Comparison of ENCODE assay signal across 8 mouse cellular contexts in the genomic region with DNA sequence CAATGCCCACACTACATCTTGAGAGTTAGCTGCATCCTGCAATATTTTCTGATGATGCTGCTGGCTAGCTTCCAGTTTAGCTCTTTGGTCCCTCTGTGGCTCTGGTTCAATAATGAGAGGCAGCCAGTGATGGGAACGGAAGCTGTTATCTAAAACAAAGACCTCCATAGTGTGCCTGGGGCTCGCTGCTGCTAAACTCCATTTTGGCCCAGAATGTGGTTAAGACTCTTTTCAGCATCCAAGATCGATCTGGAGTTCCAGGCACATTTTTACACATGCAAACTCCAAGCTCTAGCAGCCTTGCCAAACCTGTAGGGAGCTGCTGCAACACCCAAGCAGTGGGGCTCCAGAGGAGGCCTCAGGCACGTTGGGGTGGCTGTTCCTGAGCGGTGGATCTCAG.
DNase-seq lines count a peak whose midpoint lies in the region; ATAC-seq and TF ChIP-seq lines count a peak whose summit lies in the region.
"Had no signal": no experiment of that assay in that cellular context is flagged by ENCODE, and none has a peak within 500 bp of the region (broad histone marks: within the 10 kb centered on the region; RNA-seq: fewer than 3 reads in every experiment).

No protein-coding gene starts in this region.

- no peak overlapping the region for H3K4me2 ChIP-seq in intestine, embryonic 15.5 days (replicated peaks)
- H3K4me2 ChIP-seq in intestine, postnatal 0 days (replicated peaks; ENCODE audit: low read depth), result no peak overlapping the region
- no peak overlapping the region for H3K4me2 ChIP-seq in midbrain, embryonic 14.5 days (ENCODE audit: low read length)
- H3K4me2 ChIP-seq in midbrain, embryonic 13.5 days (replicated peaks), result no peak overlapping the region
- H3K4me2 ChIP-seq in heart, embryonic 16.5 days (ENCODE audit: low read depth, low read length), result no peak overlapping the region
- H3K4me2 ChIP-seq: liver, embryonic 12.5 days had no signal

- no peak for ATAC-seq in intestine, embryonic 15.5 days
- no peak for ATAC-seq in intestine, postnatal 0 days
- no peak for ATAC-seq in midbrain, embryonic 14.5 days (ENCODE audit: low FRiP score, low TSS enrichment)
- ATAC-seq in midbrain, embryonic 13.5 days, result no peak
- no peak for ATAC-seq in heart, embryonic 16.5 days (replicated peaks; ENCODE audit: extremely low read depth, insufficient read depth, low FRiP score)
- ATAC-seq: liver, embryonic 12.5 days had no signal

- 0 out of 2 replicates have a peak overlapping the region, but pooled peaks have one; percentile 24 for H3K27ac ChIP-seq in intestine, embryonic 15.5 days
- H3K27ac ChIP-seq in intestine, postnatal 0 days (ENCODE audit: low read depth, low read length), result no peak overlapping the region
- H3K27ac ChIP-seq in midbrain, embryonic 14.5 days (replicated peaks; ENCODE audit: low read depth, low read length), result peak overlapping the region; percentile 41; the same call in 1 of the 2 replicates
- no peak overlapping the region for H3K27ac ChIP-seq in midbrain, embryonic 13.5 days
- peak overlapping the region; percentile 42; the same call in 1 of the 2 replicates for H3K27ac ChIP-seq in heart, embryonic 16.5 days (ENCODE audit: low read length)
- H3K27ac ChIP-seq in olfactory bulb, adult 2 months (ENCODE audit: insufficient read depth, low read depth, low read length), result 0 out of 2 replicates have a peak overlapping the region, but pooled peaks have one; percentile 20
- H3K27ac ChIP-seq: liver, embryonic 12.5 days had no signal

- TF ChIP-seq CTCF in intestine, postnatal 0 days (IDR thresholded peaks at IDR 0.05; ENCODE audit: low read depth), result no peak
- no peak for TF ChIP-seq CTCF in olfactory bulb, adult 2 months (IDR thresholded peaks at IDR 0.05; ENCODE audit: insufficient read depth, low read depth, low read length)

- WGBS in intestine, embryonic 15.5 days, result 55% methylated on average over 5 of the region's 5 CpGs
- 60% methylated on average over 5 of the region's 5 CpGs for WGBS in intestine, postnatal 0 days
- 58% methylated on average over 5 of the region's 5 CpGs for WGBS in midbrain, embryonic 14.5 days
- 61% methylated on average over 5 of the region's 5 CpGs for WGBS in midbrain, embryonic 13.5 days
- WGBS in heart, embryonic 16.5 days, result 45% methylated on average over 5 of the region's 5 CpGs
- 45% methylated on average over 5 of the region's 5 CpGs for WGBS in olfactory bulb, adult 2 months

- no peak overlapping the region for H3K9ac ChIP-seq in intestine, embryonic 15.5 days
- no peak overlapping the region for H3K9ac ChIP-seq in intestine, postnatal 0 days (ENCODE audit: low read depth, low read length)
- no peak overlapping the region for H3K9ac ChIP-seq in midbrain, embryonic 14.5 days (replicated peaks; ENCODE audit: low read length)
- H3K9ac ChIP-seq in midbrain, embryonic 13.5 days (replicated peaks), result no peak overlapping the region
- H3K9ac ChIP-seq in heart, embryonic 16.5 days (ENCODE audit: low read length), result no peak overlapping the region
- H3K9ac ChIP-seq: liver, embryonic 12.5 days had no signal

- H3K9me3 ChIP-seq in intestine, embryonic 15.5 days, result no peaks in the 10 kb centered on the region
- H3K9me3 ChIP-seq in intestine, postnatal 0 days (ENCODE audit: control insufficient read depth), result no peaks in the 10 kb centered on the region
- H3K9me3 ChIP-seq in midbrain, embryonic 14.5 days (ENCODE audit: control insufficient read depth, low read length), result no peaks in the 10 kb centered on the region
- H3K9me3 ChIP-seq in midbrain, embryonic 13.5 days, result no peaks in the 10 kb centered on the region
- no peaks in the 10 kb centered on the region for H3K9me3 ChIP-seq in heart, embryonic 16.5 days (replicated peaks; ENCODE audit: control insufficient read depth, low read length)
- H3K9me3 ChIP-seq: liver, embryonic 12.5 days had no signal

- no peaks in the 10 kb centered on the region for H3K36me3 ChIP-seq in intestine, embryonic 15.5 days
- no peaks in the 10 kb centered on the region for H3K36me3 ChIP-seq in intestine, postnatal 0 days (ENCODE audit: control insufficient read depth, insufficient read depth)
- no peaks in the 10 kb centered on the region for H3K36me3 ChIP-seq in midbrain, embryonic 14.5 days (ENCODE audit: control insufficient read depth, insufficient read depth, low read length)
- no peaks in the 10 kb centered on the region for H3K36me3 ChIP-seq in midbrain, embryonic 13.5 days
- no peaks in the 10 kb centered on the region for H3K36me3 ChIP-seq in heart, embryonic 16.5 days (ENCODE audit: control insufficient read depth, insufficient read depth)
- H3K36me3 ChIP-seq: liver, embryonic 12.5 days had no signal

- no peaks in the 10 kb centered on the region for H3K27me3 ChIP-seq in intestine, embryonic 15.5 days (replicated peaks)
- H3K27me3 ChIP-seq in intestine, postnatal 0 days (replicated peaks; ENCODE audit: control insufficient read depth, insufficient read depth, low read length), result no peaks in the 10 kb centered on the region
- H3K27me3 ChIP-seq in midbrain, embryonic 14.5 days (ENCODE audit: control insufficient read depth, insufficient read depth, low read length), result no peaks in the 10 kb centered on the region
- no peaks in the 10 kb centered on the region for H3K27me3 ChIP-seq in midbrain, embryonic 13.5 days
- H3K27me3 ChIP-seq in heart, embryonic 16.5 days (ENCODE audit: control insufficient read depth, insufficient read depth, low read length), result no peaks in the 10 kb centered on the region
- H3K27me3 ChIP-seq: liver, embryonic 12.5 days had no signal

- no peak overlapping the region for H3K4me3 ChIP-seq in intestine, embryonic 15.5 days (replicated peaks)
- H3K4me3 ChIP-seq in intestine, postnatal 0 days (ENCODE audit: low read depth, low read length), result no peak overlapping the region
- no peak overlapping the region for H3K4me3 ChIP-seq in midbrain, embryonic 14.5 days (replicated peaks; ENCODE audit: low read depth, low read length)
- H3K4me3 ChIP-seq in midbrain, embryonic 13.5 days (replicated peaks), result no peak overlapping the region
- no peak overlapping the region for H3K4me3 ChIP-seq in heart, embryonic 16.5 days (ENCODE audit: low read length)
- no peak overlapping the region for H3K4me3 ChIP-seq in olfactory bulb, adult 2 months (ENCODE audit: insufficient read depth, low read depth, low read length)
- H3K4me3 ChIP-seq: liver, embryonic 12.5 days had no signal

- peak; percentile 42 for DNase-seq in midbrain, embryonic 14.5 days
- DNase-seq in adrenal gland, postnatal 14 days, result no peak

- H3K4me1 ChIP-seq in intestine, embryonic 15.5 days (replicated peaks), result peaks cover 8% of the 10 kb centered on the region
- no peaks in the 10 kb centered on the region for H3K4me1 ChIP-seq in intestine, postnatal 0 days (replicated peaks; ENCODE audit: control insufficient read depth, insufficient read depth, low read length)
- peaks cover 15% of the 10 kb centered on the region for H3K4me1 ChIP-seq in midbrain, embryonic 14.5 days (ENCODE audit: control insufficient read depth, insufficient read depth, low read length)
- peaks cover 25% of the 10 kb centered on the region for H3K4me1 ChIP-seq in midbrain, embryonic 13.5 days (replicated peaks)
- peaks cover 27% of the 10 kb centered on the region for H3K4me1 ChIP-seq in heart, embryonic 16.5 days (ENCODE audit: control insufficient read depth, insufficient read depth, low read length)
- peaks cover 18% of the 10 kb centered on the region for H3K4me1 ChIP-seq in olfactory bulb, adult 2 months (ENCODE audit: control insufficient read depth, insufficient read depth, low read length)

- no peak for TF ChIP-seq POLR2A in olfactory bulb, adult 2 months (IDR thresholded peaks at IDR 0.05; ENCODE audit: insufficient read depth, low read depth, low read length)

Comparison
In these comparisons a context has a peak if more than half of its experiments do, and no peak if none do; other contexts are left out.
1. H3K27ac ChIP-seq: peak in intestine, embryonic 15.5 days (single experiment), midbrain, embryonic 14.5 days (single experiment), heart, embryonic 16.5 days (single experiment) and olfactory bulb, adult 2 months (single experiment); none in intestine, postnatal 0 days (single experiment) and midbrain, embryonic 13.5 days (single experiment).